Mouse (Mus musculus) lung, adult 2 months (tissue): ENCODE data around the gene Lad1. TPM values are rescaled to one million over a fixed set of nuclear protein-coding genes. Genes with fewer than 3 reads are reported as not detected.
A peak's percentile ranks its signal among the peaks of the same experiment; 100 is the strongest.

Experiments used
- DNase-seq: peaks from one replicate; pipeline ENCODE4 v3.0.0; 2022
- H3K4me1 ChIP-seq: fragments of 200-500 bp; 2 replicates; pipeline ENCODE4 v1.6.1; 2011; ENCODE audit warnings: low read length; ENCODE audit not compliant: control insufficient read depth, insufficient read depth
- H3K4me3 ChIP-seq: fragments of 200-500 bp; replicated peaks from 2 replicates; pipeline ENCODE3; 2011; ENCODE audit warnings: low read depth, mild to moderate bottlenecking, control low read depth, low read length; ENCODE audit errors: extremely low read depth
- CTCF ChIP-seq: fragments of 200-500 bp; IDR thresholded peaks from 2 replicates; pipeline ENCODE4 v1.5.1; 2011; ENCODE audit warnings: mild to moderate bottlenecking, low read length, control low read depth; ENCODE audit not compliant: insufficient read depth
- POLR2A ChIP-seq: fragments of 200-500 bp; IDR thresholded peaks from 2 replicates; pipeline ENCODE4 v1.6.1; 2011; ENCODE audit warnings: low read depth, mild to moderate bottlenecking, control low read depth, low read length, borderline replicate concordance; ENCODE audit errors: extremely low read depth
- WGBS: fragments of 180-500 bp; shearing (Covaris S2); methylation state at CpG from one replicate; pipeline ENCODE4 v1.1.7; 2018; 5-methylcytosine and 5-hydroxymethylcytosine counted together
- polyA plus RNA-seq: library from polyadenylated mRNA; depleted of rRNA; stranded (reverse); fragments of >200 nt; gene quantifications from 2 replicates; pipeline ENCODE4 v1.2.3, GENCODE M21; 2012

Gene Lad1
- polyA plus RNA-seq, 1 experiment, result 43.2 TPM

DNA sequence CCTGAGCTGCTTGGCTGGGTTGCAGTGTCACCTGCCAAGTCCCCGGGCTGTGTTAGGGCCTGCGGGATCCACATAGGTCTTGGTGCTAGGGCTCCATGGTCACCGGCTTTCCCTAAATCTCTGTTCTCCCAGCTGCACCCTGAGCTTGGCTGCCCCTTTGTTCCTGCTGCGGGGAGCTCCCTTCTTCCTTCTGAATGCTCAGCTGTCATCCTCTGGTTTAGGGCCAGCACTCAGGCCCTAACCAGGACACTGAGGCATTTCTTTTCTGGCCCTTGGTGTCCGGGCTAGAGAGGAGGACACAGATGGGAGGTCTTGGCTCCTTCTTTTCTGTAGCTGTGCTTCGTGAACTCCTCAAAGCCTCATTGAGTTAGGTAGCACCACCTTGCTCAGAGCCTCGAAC, 3.4 kb downstream of the Lad1 start:
- no peak for DNase-seq
- Histone ChIP-seq H3K4me1 (no peaks in the 10 kb centered on the region; the same call in 1 of the 2 replicates), H3K4me3 (no peak overlapping the region)
- TF ChIP-seq CTCF (no peak), POLR2A (no peak)
- WGBS, result 85% methylated on average over 7 of the region's 7 CpGs

DNA sequence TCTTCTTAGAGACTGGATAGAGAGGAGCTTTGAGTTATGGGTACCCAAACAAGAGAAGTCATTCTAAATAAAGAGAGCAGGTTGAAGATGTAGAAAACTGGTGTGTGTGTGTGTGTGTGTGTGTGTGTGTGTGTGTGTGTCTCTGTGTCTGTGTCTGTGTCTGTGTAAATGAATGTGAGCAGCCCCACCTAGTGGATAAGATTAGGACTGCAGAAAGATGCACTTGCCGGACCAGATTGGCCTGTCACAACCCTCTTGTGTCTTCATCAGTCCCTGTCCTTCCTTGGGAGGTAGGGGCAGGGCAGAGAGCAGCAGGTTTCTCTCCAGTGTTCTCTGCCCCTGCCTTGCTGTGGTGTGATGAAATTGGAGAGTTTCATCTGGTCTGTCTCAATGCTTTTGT, 10.5 kb downstream of the Lad1 start:
- 9% methylated on average over 1 of the region's 1 CpGs for WGBS
- DNase-seq, result no peak

DNA sequence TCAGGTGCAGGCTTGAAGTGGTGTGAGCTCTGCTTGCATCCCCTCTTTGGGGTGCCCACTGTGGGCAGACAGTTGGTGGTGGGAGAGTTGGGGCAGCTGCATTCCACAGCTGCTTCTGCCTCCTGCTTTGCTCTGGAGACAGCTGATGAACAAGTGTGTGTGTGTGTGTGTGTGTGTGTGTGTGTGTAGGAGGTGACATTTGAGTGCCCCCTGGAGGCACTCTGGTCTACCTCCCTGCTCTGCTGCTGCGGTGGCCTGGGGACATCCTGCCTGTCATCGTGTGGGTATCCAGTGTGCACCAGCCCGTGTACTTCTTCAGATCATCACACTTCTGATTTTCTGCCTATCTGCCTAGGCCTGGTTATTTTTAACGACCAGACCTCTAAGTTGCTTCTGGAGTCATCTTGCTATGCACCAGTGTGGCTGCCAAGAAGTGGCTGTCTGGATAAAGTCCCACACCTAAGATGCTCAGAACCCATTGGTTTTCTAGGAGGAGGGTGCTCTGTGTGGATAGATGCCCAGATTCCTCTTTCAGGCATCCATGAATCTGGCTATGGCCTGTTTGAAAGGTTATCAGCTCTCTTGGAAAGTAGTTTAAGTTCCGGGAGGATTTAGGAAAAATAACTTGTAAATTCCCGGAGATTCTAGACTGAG, 15.9 kb downstream of the Lad1 start:
- DNase-seq, result no peak
- no peaks in the 10 kb centered on the region for H3K4me1 ChIP-seq
- no peak overlapping the region for H3K4me3 ChIP-seq
- TF ChIP-seq POLR2A (no peak), CTCF (no peak)
- 72% methylated on average over 6 of the region's 6 CpGs for WGBS

More for the DNA sequence above, 10.5 kb downstream of the Lad1 start:
- H3K4me1 ChIP-seq, result no peaks in the 10 kb centered on the region
- H3K4me3 ChIP-seq, result no peak overlapping the region
- TF ChIP-seq POLR2A (no peak), CTCF (peak; percentile 47)

DNA sequence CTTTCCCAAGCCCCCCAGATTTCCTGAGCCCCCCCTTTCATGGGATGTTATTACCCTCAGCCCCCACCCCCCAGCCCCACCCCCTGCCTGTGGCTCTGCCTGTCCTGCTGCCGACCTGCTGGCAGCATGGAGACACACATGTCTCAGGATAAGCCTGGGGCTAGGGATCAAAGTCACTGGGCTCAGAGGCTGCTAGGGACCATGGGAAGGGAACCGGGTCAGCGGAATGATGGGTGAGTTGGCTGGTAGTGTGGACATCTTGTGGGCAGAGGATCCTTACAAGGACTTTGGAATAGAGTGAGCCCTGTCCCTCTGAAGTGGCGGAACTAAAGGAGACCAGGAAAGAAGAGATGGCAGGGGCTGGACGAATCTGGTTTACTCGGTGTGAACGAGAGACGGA, 16.6 kb downstream of the Lad1 start:
- DNase-seq, result no peak
- no peak for TF ChIP-seq CTCF
- no peak for TF ChIP-seq POLR2A
- H3K4me1 ChIP-seq, result no peaks in the 10 kb centered on the region
- no peak overlapping the region for H3K4me3 ChIP-seq
- 84% methylated on average over 8 of the region's 8 CpGs for WGBS

GRCm38 (mm10) chr1:135835716-135836483, 17.5 kb downstream of the Lad1 start, which contains the start of gene Tnnt2:
Tnnt2 (plus strand) TSS chr1:135836354.
- Histone ChIP-seq H3K4me3 (no peak within 1 kb of the TSS), H3K4me1 (no peaks in the 10 kb centered on the region)
- no peak for DNase-seq
- 43% methylated on average over 9 of the region's 9 CpGs for WGBS
- TF ChIP-seq POLR2A, result no peak
- no peak for TF ChIP-seq CTCF

GRCm38 (mm10) chr1:135838626-135839025, 20.2 kb downstream of the Lad1 start:
- no peaks in the 10 kb centered on the region for H3K4me1 ChIP-seq
- no peak for DNase-seq
- TF ChIP-seq POLR2A, result no peak
- no peak for TF ChIP-seq CTCF
- WGBS, result 62% methylated on average over 4 of the region's 4 CpGs
- no peak overlapping the region for H3K4me3 ChIP-seq

- 83% methylated on average over 6 of the region's 6 CpGs for WGBS
- Histone ChIP-seq H3K4me1 (no peaks in the 10 kb centered on the region; the same call in 1 of the 2 replicates), H3K4me3 (no peak overlapping the region)
- DNase-seq, result no peak
- TF ChIP-seq POLR2A (no peak), CTCF (no peak)
Measured at GRCm38 (mm10) chr1:135839065-135839464, 20.7 kb downstream of the Lad1 start.

DNA sequence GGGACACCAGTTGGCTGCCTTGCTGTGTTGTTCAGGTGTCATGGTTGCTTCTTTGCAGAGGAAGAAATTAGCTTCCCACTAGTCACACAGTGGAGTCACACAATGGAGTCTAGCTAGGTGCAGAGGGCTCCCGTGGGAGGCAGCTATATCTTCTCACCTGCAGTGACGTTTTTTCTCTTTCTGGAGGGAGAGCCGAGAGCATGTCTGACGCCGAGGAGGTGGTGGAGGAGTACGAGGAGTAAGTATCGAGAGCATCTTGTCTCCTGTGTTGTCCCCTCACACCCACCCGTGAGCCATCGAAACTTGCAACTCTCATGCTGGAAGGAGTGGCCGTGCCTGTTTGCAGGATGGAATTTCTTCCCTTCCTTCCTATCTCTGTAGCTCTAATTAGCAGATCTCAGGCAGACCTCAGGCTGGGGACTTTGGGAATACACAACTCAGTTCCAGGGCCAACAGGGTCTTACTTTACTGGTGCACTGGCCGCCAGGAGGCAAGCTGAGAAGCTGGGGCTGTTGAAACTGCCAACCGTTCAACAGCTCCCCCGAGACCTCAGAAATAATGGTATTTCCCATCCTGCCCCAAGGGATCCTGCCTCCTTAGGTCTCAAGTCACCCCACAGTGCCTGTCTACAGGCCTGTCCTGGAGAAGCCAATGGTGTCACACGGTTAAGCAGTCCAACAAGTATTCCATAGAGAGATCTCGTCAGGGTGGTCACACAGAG, 22.4 kb downstream of the Lad1 start:
- H3K4me3 ChIP-seq, result no peak overlapping the region
- WGBS, result 72% methylated on average over 15 of the region's 15 CpGs
- no peaks in the 10 kb centered on the region; the same call in 1 of the 2 replicates for H3K4me1 ChIP-seq
- DNase-seq, result no peak
- no peak for TF ChIP-seq CTCF
- TF ChIP-seq POLR2A, result no peak

DNA sequence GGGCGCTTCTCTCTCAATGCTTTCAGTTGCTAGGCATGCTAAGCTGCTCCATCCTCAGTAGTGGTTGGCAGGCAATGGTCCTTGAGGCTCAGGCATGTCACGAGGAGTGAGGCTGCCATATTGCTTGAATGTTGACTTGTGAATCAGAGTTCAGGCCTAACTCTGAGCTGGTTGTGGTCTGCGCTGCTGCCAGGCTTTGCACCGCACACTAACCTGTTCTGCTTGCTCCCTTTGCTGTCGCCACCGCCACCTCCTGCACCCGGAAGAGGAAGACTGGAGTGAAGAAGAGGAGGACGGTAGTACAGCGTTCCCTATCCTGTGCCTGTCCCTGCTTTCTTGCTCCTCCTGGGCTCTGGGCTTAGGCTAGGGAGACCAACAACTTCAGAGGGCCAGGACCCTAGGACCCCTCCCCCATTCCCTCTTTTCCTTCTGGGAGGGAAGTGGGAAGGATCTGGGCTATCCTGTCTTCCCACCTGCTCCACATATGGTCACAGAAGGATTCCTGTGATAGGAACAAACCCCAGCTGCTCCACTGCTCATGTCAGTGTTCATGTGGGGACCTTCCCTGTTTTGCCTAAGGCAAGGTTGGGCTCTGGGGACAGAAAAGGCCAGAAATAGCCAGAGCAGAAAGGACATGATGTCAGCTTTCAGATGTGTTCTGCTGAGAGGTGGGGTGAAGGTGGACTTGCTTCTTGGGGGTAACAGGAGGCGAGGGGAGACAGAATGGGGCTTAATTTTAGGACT, 25.3 kb downstream of the Lad1 start:
- H3K4me1 ChIP-seq, result no peaks in the 10 kb centered on the region; the same call in 1 of the 2 replicates
- no peak overlapping the region for H3K4me3 ChIP-seq
- TF ChIP-seq POLR2A (no peak), CTCF (no peak)
- no peak for DNase-seq
- 93% methylated on average over 10 of the region's 10 CpGs for WGBS

DNA sequence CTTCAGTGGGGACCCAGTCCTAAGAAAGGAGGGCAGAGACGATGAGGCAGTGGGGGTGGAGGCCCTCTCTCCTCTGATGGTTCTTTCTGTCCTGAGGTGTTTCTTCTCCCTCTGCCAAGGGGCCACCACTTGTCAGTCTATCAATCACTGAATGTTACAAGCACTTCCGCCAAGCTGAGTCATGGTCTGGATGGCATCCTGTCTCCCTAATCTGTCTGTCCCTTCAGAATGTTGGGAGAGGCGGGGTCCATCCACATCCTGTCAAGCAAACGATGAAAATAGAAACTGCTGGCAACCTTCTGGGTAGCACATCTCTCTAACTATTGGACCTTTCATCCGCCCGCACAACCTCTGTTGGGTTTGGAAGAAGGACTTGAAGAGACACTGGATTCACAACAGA, 26.1 kb downstream of the Lad1 start:
- TF ChIP-seq POLR2A (no peak), CTCF (no peak)
- no peak overlapping the region for H3K4me3 ChIP-seq
- 37% methylated on average over 6 of the region's 6 CpGs for WGBS
- DNase-seq, result no peak
- H3K4me1 ChIP-seq, result no peaks in the 10 kb centered on the region; the same call in 1 of the 2 replicates
